Mouse (Mus musculus) E14TG2a.4 (cell line): ENCODE data around the gene Zfp652.

ENCODE experiments used
- CTCF ChIP-seq: conservative IDR thresholded peaks from 2 replicates; pipeline ENCODE4 v1.5.1; 2014; ENCODE audit warnings: low read length
- POU5F1 ChIP-seq: IDR thresholded peaks from 2 replicates; pipeline ENCODE4 v1.6.1; 2014; ENCODE audit warnings: low read length, borderline replicate concordance

GRCm38 (mm10) chr11:95857306-95857705 is 144.8 kb downstream of the Zfp652 start:
- TF ChIP-seq CTCF (no peak), POU5F1 (no peak)
